ENCODE assay signal across 20 mouse cellular contexts in genomic region chr9:119086451-119086850, GRCm38 (mm10). TPM values are rescaled to one million over a fixed set of nuclear protein-coding genes. Genes with fewer than 3 reads are reported as not detected.
DNase-seq lines count a peak whose midpoint lies in the region; ATAC-seq and TF ChIP-seq lines count a peak whose summit lies in the region.
"Had no signal": no experiment of that assay in that cellular context is flagged by ENCODE, and none has a peak within 500 bp of the region (broad histone marks: within the 10 kb centered on the region; RNA-seq: fewer than 3 reads in every experiment).

No protein-coding gene starts in this region.

- no peak for TF ChIP-seq POLR2A in ES-Bruce4 (IDR thresholded peaks at IDR 0.05; ENCODE audit: insufficient read depth, low read length)

- H3K4me2 ChIP-seq in heart, embryonic 13.5 days: no peak overlapping the region
- no peak overlapping the region for H3K4me2 ChIP-seq in intestine, embryonic 15.5 days (replicated peaks)
- no peak overlapping the region for H3K4me2 ChIP-seq in intestine, postnatal 0 days (replicated peaks; ENCODE audit: low read depth)
- H3K4me2 ChIP-seq in limb, embryonic 13.5 days (replicated peaks): no peak overlapping the region
- H3K4me2 ChIP-seq: neural tube, embryonic 13.5 days had no signal

- no peak for TF ChIP-seq CTCF in intestine, postnatal 0 days (IDR thresholded peaks at IDR 0.05; ENCODE audit: low read depth)
- TF ChIP-seq CTCF in ES-Bruce4 (IDR thresholded peaks at IDR 0.05; ENCODE audit: low read depth, low read length): no peak

- H3K27ac ChIP-seq in heart, embryonic 13.5 days (replicated peaks): peak overlapping the region; percentile 36; the same call in 1 of the 2 replicates
- no peak overlapping the region for H3K27ac ChIP-seq in intestine, embryonic 15.5 days
- no peak overlapping the region for H3K27ac ChIP-seq in intestine, postnatal 0 days (ENCODE audit: low read depth, low read length)
- no peak overlapping the region for H3K27ac ChIP-seq in ES-Bruce4 (ENCODE audit: insufficient read depth, low read length)
- no peak overlapping the region for H3K27ac ChIP-seq in limb, embryonic 13.5 days
- H3K27ac ChIP-seq: gastrocnemius, adult 2 months; kidney, postnatal 0 days; neural tube, embryonic 13.5 days had no signal

- no peak overlapping the region for H3K4me3 ChIP-seq in heart, embryonic 13.5 days
- no peak overlapping the region for H3K4me3 ChIP-seq in intestine, embryonic 15.5 days (replicated peaks)
- no peak overlapping the region for H3K4me3 ChIP-seq in intestine, postnatal 0 days (ENCODE audit: low read depth, low read length)
- no peak overlapping the region for H3K4me3 ChIP-seq in ES-Bruce4 (ENCODE audit: low read depth, low read length)
- H3K4me3 ChIP-seq in limb, embryonic 13.5 days: no peak overlapping the region
- H3K4me3 ChIP-seq: erythroblast, embryonic 14.5 days; gastrocnemius, adult 2 months; neural tube, embryonic 13.5 days had no signal

- ATAC-seq in heart, embryonic 13.5 days (ENCODE audit: extremely low read depth, insufficient number of reproducible peaks, low FRiP score, low TSS enrichment): no peak; the same call in 1 of the 2 replicates
- no peak for ATAC-seq in intestine, embryonic 15.5 days
- ATAC-seq in intestine, postnatal 0 days: no peak
- no peak for ATAC-seq in limb, embryonic 13.5 days (ENCODE audit: low FRiP score, low read depth)
- ATAC-seq: forebrain, postnatal 0 days; intestine, embryonic 16.5 days had no signal

- no peaks in the 10 kb centered on the region for H3K9me3 ChIP-seq in heart, embryonic 13.5 days
- no peaks in the 10 kb centered on the region for H3K9me3 ChIP-seq in intestine, embryonic 15.5 days
- H3K9me3 ChIP-seq in intestine, postnatal 0 days (ENCODE audit: control insufficient read depth): no peaks in the 10 kb centered on the region
- no peaks in the 10 kb centered on the region for H3K9me3 ChIP-seq in ES-Bruce4 (replicated peaks; ENCODE audit: control insufficient read depth, insufficient read depth, low read length, poor library complexity, severe bottlenecking)
- H3K9me3 ChIP-seq in limb, embryonic 13.5 days: no peaks in the 10 kb centered on the region
- H3K9me3 ChIP-seq: neural tube, embryonic 13.5 days had no signal

- H3K36me3 ChIP-seq in heart, embryonic 13.5 days: peaks cover 3% of the 10 kb centered on the region; the same call in 1 of the 2 replicates
- no peaks in the 10 kb centered on the region for H3K36me3 ChIP-seq in intestine, embryonic 15.5 days
- H3K36me3 ChIP-seq in intestine, postnatal 0 days (ENCODE audit: control insufficient read depth, insufficient read depth): peaks cover 6% of the 10 kb centered on the region; the same call in 1 of the 2 replicates
- H3K36me3 ChIP-seq in ES-Bruce4 (ENCODE audit: control insufficient read depth, insufficient read depth, low read length, poor library complexity, severe bottlenecking): no peaks in the 10 kb centered on the region
- peaks cover 20% of the 10 kb centered on the region for H3K36me3 ChIP-seq in limb, embryonic 13.5 days

- DNase-seq in heart, adult 9 months (ENCODE audit: low spot score in 2 of 2): no peak
- no peak for DNase-seq in layer of hippocampus, adult 9-11 months
- DNase-seq: adrenal gland, postnatal 25 days; cerebellum, adult 2 months; forebrain, postnatal 0 days; gastrocnemius, adult 2 months; heart, postnatal 10 days; liver; lung, adult 18-20 months; right cerebral cortex, postnatal 4 days; thymus, adult 2 months had no signal

- no peaks in the 10 kb centered on the region; the same call in 1 of the 2 replicates for H3K27me3 ChIP-seq in heart, embryonic 13.5 days (replicated peaks)
- H3K27me3 ChIP-seq in intestine, embryonic 15.5 days (replicated peaks): no peaks in the 10 kb centered on the region
- H3K27me3 ChIP-seq in intestine, postnatal 0 days (replicated peaks; ENCODE audit: control insufficient read depth, insufficient read depth, low read length): no peaks in the 10 kb centered on the region; the same call in 1 of the 2 replicates
- no peaks in the 10 kb centered on the region for H3K27me3 ChIP-seq in ES-Bruce4 (ENCODE audit: control insufficient read depth, insufficient read depth, low read length, poor library complexity, severe bottlenecking)
- H3K27me3 ChIP-seq in limb, embryonic 13.5 days: peaks cover 1% of the 10 kb centered on the region

- WGBS in heart, embryonic 13.5 days: 0% methylated on average over 1 of the region's 1 CpGs
- 41% methylated on average over 1 of the region's 1 CpGs for WGBS in intestine, embryonic 15.5 days
- WGBS in intestine, postnatal 0 days: 78% methylated on average over 1 of the region's 1 CpGs
- 27% methylated on average over 1 of the region's 1 CpGs for WGBS in limb, embryonic 13.5 days

- H3K4me1 ChIP-seq in heart, embryonic 13.5 days: peaks cover 67% of the 10 kb centered on the region
- peaks cover 37% of the 10 kb centered on the region for H3K4me1 ChIP-seq in intestine, embryonic 15.5 days (replicated peaks)
- peaks cover 8% of the 10 kb centered on the region for H3K4me1 ChIP-seq in intestine, postnatal 0 days (replicated peaks; ENCODE audit: control insufficient read depth, insufficient read depth, low read length)
- peaks cover 20% of the 10 kb centered on the region for H3K4me1 ChIP-seq in ES-Bruce4 (ENCODE audit: control insufficient read depth, insufficient read depth, low read length)
- H3K4me1 ChIP-seq in limb, embryonic 13.5 days: peaks cover 47% of the 10 kb centered on the region

- 0 out of 2 replicates have a peak overlapping the region, but pooled peaks have one; percentile 11 for H3K9ac ChIP-seq in heart, embryonic 13.5 days
- 0 out of 2 replicates have a peak overlapping the region, but pooled peaks have one; percentile 8 for H3K9ac ChIP-seq in intestine, embryonic 15.5 days
- H3K9ac ChIP-seq in intestine, postnatal 0 days (ENCODE audit: low read depth, low read length): no peak overlapping the region
- no peak overlapping the region for H3K9ac ChIP-seq in ES-Bruce4 (ENCODE audit: low read depth, poor library complexity, severe bottlenecking)
- 0 out of 2 replicates have a peak overlapping the region, but pooled peaks have one; percentile 4 for H3K9ac ChIP-seq in limb, embryonic 13.5 days
- H3K9ac ChIP-seq: forebrain, postnatal 0 days; neural tube, embryonic 13.5 days had no signal

- TF ChIP-seq EP300 in ES-Bruce4 (IDR thresholded peaks at IDR 0.05; ENCODE audit: insufficient read depth, low read depth, low read length): peak; percentile 62; the same call in 1 of the 2 replicates

RNA-seq across cellular contexts. Expression of gene Plcd1, which starts 6.9 kb away (rescaled TPM):
- 15.8 and 16.5 TPM in 2 replicates for polyA plus RNA-seq in heart, embryonic 13.5 days (2015; fragmentation: Nextera tagmentation; extraction: Ambion mirVana)
- polyA plus RNA-seq in intestine, embryonic 15.5 days (2015; fragmentation: Nextera tagmentation; extraction: Ambion mirVana): 16.8 and 18.7 TPM in 2 replicates
- 6.3 and 6.5 TPM in 2 replicates for polyA plus RNA-seq in intestine, postnatal 0 days (2015; fragmentation: Nextera tagmentation; extraction: Ambion mirVana)
- polyA plus RNA-seq in ES-Bruce4 (2011; ENCODE audit: insufficient read depth, insufficient read length, low read depth, missing spikeins): 22.0 and 23.2 TPM in 2 replicates
- polyA plus RNA-seq in limb, embryonic 13.5 days (2015; fragmentation: Nextera tagmentation; extraction: Ambion mirVana): 33.6 and 35.5 TPM in 2 replicates

RNA-seq across cellular contexts. Expression of gene Dlec1, which starts 15.8 kb away (rescaled TPM):
- polyA plus RNA-seq in heart, embryonic 13.5 days (2015; fragmentation: Nextera tagmentation; extraction: Ambion mirVana): 0.21 and 0.29 TPM in 2 replicates
- polyA plus RNA-seq in intestine, embryonic 15.5 days (2015; fragmentation: Nextera tagmentation; extraction: Ambion mirVana): 0.51 and 0.72 TPM in 2 replicates
- polyA plus RNA-seq in intestine, postnatal 0 days (2015; fragmentation: Nextera tagmentation; extraction: Ambion mirVana): 0.05 and 0.07 TPM in 2 replicates
- 2.4 and 2.5 TPM in 2 replicates for polyA plus RNA-seq in ES-Bruce4 (2011; ENCODE audit: insufficient read depth, insufficient read length, low read depth, missing spikeins)
- 0.98 and 1.6 TPM in 2 replicates for polyA plus RNA-seq in limb, embryonic 13.5 days (2015; fragmentation: Nextera tagmentation; extraction: Ambion mirVana)
- polyA plus RNA-seq: erythroblast, embryonic 14.5 days had no signal

RNA-seq across cellular contexts. Expression of gene Vill, which starts 33.9 kb away (rescaled TPM):
- 10.6 and 11.5 TPM in 2 replicates for polyA plus RNA-seq in heart, embryonic 13.5 days (2015; fragmentation: Nextera tagmentation; extraction: Ambion mirVana)
- 16.1 and 17.2 TPM in 2 replicates for polyA plus RNA-seq in intestine, embryonic 15.5 days (2015; fragmentation: Nextera tagmentation; extraction: Ambion mirVana)
- 3.6 and 5.1 TPM in 2 replicates for polyA plus RNA-seq in intestine, postnatal 0 days (2015; fragmentation: Nextera tagmentation; extraction: Ambion mirVana)
- 37.0 and 40.0 TPM in 2 replicates for polyA plus RNA-seq in ES-Bruce4 (2011; ENCODE audit: insufficient read depth, insufficient read length, low read depth, missing spikeins)
- polyA plus RNA-seq in limb, embryonic 13.5 days (2015; fragmentation: Nextera tagmentation; extraction: Ambion mirVana): 31.6 and 35.2 TPM in 2 replicates
- polyA plus RNA-seq: erythroblast, embryonic 14.5 days had no signal

Comparison
In these comparisons a context has a peak if more than half of its experiments do, and no peak if none do; other contexts are left out.
1. H3K9ac ChIP-seq: peak in heart, embryonic 13.5 days (single experiment), intestine, embryonic 15.5 days (single experiment) and limb, embryonic 13.5 days (single experiment); none in intestine, postnatal 0 days (single experiment) and ES-Bruce4 (single experiment).